Mouse (Mus musculus): ENCODE results near the gene Calhm3. TPM values are rescaled to one million over a fixed set of nuclear protein-coding genes. Genes with fewer than 3 reads are reported as not detected.
A peak's percentile ranks its signal among the peaks of the same experiment; 100 is the strongest.

Calhm3 gene
- total and polyA plus RNA-seq, 2 experiments from 2014 or later, result not detected

DNA sequence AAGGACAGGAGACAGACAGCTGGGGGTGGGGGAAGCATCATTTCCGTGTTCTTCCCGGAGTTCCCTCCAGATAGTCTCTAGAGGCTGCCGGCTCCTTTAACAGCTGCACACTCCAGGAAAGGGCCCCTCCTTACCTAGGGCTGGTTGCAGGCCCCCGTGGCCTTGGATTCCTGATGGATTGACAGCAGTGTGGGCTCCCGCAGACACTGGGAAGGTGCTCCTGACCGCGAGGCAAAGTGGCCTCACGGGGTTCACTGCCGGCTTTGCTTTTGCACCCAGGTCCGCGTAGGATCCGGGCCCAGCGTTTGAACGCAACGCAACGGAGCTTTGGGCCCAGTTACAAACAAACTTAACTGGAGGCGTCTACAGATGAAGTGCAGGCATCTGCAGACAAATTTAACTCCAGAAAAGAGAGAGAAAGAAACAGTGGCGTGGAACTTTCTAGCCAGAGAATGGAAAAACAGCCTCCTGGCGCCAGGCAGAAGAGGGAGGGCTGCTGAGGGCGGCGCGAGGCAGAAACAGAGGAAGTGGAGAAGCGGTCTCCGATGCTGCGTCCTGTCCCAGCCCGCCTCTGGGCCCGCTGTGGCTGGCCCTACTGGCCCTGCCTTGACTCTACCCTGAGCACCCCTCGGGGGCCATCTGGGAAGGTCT lies 19.7 kb downstream of the Calhm3 start, which contains the start of gene Calhm2:
Calhm2 (minus strand) TSS at position 524 of the 651 bp plus-strand sequence.
- peaks cover 14% of the 10 kb centered on the region for H3K4me1 ChIP-seq (ENCODE audit: control insufficient read depth, insufficient read depth)
- DNase-seq (ENCODE audit: low spot score) (peak; percentile 74), ATAC-seq (ENCODE audit: insufficient read depth, low read depth) (peak; percentile 78)
- H3K27ac ChIP-seq (ENCODE audit: low read depth), result peak within 1 kb of the TSS; percentile 78
- peak within 1 kb of the TSS; percentile 55 for H3K9ac ChIP-seq (replicated peaks; ENCODE audit: low read depth, low read length)
- H3K27me3 ChIP-seq (ENCODE audit: control insufficient read depth, insufficient read depth, low read length), result 0 out of 2 replicates have a peak, but pooled peaks cover 7% of the 10 kb centered on the region
- peak within 1 kb of the TSS; percentile 67 for H3K4me2 ChIP-seq (ENCODE audit: low read depth, low read length)
- H3K9me3 ChIP-seq (replicated peaks; ENCODE audit: control insufficient read depth, low read length), result no peaks in the 10 kb centered on the region
- no peak for TF ChIP-seq CTCF (IDR thresholded peaks at IDR 0.05; ENCODE audit: low read depth)
- no peak for TF ChIP-seq EP300 (IDR thresholded peaks at IDR 0.05; ENCODE audit: low read depth)
- H3K36me3 ChIP-seq (replicated peaks; ENCODE audit: control insufficient read depth, insufficient read depth, low read length), result peaks cover 12% of the 10 kb centered on the region
- WGBS, result 4% methylated on average over 28 of the region's 28 CpGs
- peak within 1 kb of the TSS; percentile 44 for H3K4me3 ChIP-seq (ENCODE audit: low read depth, low read length)

DNA sequence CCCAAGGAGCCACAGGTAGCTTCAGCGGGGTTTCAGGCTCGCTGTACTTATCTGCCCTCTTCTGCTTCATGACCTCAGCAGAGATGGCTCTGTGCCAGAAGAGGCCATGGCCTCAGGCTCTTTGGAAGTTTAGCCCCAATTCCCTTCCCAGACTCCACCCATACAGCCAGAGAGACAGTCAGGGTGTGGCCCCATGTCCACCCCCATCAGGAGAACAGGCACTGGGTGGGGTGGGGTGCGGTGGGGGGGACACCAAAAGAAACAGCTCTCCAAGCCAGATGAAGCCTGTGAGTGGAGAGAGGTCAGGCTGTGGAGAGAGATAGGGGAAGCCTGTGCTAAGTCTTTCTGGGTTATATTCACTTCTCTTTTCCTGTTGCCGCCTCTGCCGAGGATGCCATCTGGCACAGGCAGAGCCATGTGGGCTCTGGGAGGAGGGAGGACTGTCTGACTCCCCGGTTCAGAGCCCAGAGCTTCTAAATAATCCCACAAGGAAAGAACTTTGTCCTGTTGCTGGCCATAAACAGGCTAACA lies 20.4 kb downstream of the Calhm3 start:
- H3K27me3 ChIP-seq (ENCODE audit: control insufficient read depth, insufficient read depth, low read length), result 0 out of 2 replicates have a peak, but pooled peaks cover 7% of the 10 kb centered on the region
- peak overlapping the region; percentile 55; the same call in 1 of the 2 replicates for H3K9ac ChIP-seq (replicated peaks; ENCODE audit: low read depth, low read length)
- peaks cover 14% of the 10 kb centered on the region for H3K4me1 ChIP-seq (ENCODE audit: control insufficient read depth, insufficient read depth)
- H3K4me3 ChIP-seq (ENCODE audit: low read depth, low read length), result peak overlapping the region; percentile 44
- no peaks in the 10 kb centered on the region for H3K9me3 ChIP-seq (replicated peaks; ENCODE audit: control insufficient read depth, low read length)
- ATAC-seq (ENCODE audit: insufficient read depth, low read depth) (peak; percentile 39), DNase-seq (ENCODE audit: low spot score) (peak; percentile 66)
- peak overlapping the region; percentile 67 for H3K4me2 ChIP-seq (ENCODE audit: low read depth, low read length)
- TF ChIP-seq CTCF (IDR thresholded peaks at IDR 0.05; ENCODE audit: low read depth) (no peak), EP300 (IDR thresholded peaks at IDR 0.05; ENCODE audit: low read depth) (no peak)
- peak overlapping the region; percentile 78 for H3K27ac ChIP-seq (ENCODE audit: low read depth)
- H3K36me3 ChIP-seq (replicated peaks; ENCODE audit: control insufficient read depth, insufficient read depth, low read length), result peaks cover 20% of the 10 kb centered on the region
- 13% methylated on average over 6 of the region's 6 CpGs for WGBS

DNA sequence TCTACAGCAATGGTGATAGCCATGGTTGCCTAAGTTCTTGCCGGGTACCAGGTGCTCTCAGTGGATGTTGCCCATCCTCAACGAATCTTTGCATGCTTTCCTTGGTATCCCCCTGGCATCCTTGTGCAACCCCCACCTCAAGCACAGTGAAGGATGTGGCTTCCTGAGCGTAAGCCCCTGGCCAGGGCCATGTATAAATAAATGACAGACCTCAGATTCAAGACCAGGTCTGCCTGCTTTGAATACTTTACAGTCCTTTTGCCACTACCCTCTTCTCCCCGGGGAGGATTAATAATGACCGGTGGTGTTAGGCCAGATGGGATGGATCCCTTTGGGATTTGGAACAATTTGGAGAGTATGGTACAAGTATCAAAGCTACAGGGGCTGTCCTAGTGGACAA lies 21.4 kb downstream of the Calhm3 start:
- ATAC-seq (ENCODE audit: insufficient read depth, low read depth), result no peak
- 86% methylated on average over 5 of the region's 5 CpGs for WGBS
- no peak overlapping the region for H3K4me2 ChIP-seq (ENCODE audit: low read depth, low read length)

DNA sequence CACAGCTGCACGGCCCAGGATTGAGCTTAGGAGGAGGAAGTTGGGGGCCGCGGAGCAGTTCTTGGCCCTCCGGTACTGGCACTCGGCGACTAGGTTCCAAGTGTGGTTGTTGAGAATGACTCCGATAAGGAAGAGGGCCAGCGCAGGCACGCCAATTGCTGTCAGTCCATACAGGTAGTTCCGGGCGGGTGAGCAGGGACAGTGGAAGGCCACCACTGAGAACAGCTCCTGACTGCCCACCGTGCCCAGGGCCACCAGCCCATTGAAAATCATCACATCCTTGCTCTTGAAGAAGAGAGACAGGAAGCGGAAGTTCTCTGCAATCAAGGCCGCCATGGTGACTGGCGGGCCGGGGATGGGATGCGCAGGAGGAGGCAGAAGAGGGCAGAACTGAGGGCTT lies 22.0 kb downstream of the Calhm3 start:
- H3K9ac ChIP-seq (replicated peaks; ENCODE audit: low read depth, low read length), result no peak overlapping the region
- peaks cover 35% of the 10 kb centered on the region for H3K36me3 ChIP-seq (replicated peaks; ENCODE audit: control insufficient read depth, insufficient read depth, low read length)
- peaks cover 14% of the 10 kb centered on the region for H3K4me1 ChIP-seq (ENCODE audit: control insufficient read depth, insufficient read depth)
- TF ChIP-seq CTCF (IDR thresholded peaks at IDR 0.05; ENCODE audit: low read depth) (no peak), EP300 (IDR thresholded peaks at IDR 0.05; ENCODE audit: low read depth) (no peak)
- no peak for DNase-seq (ENCODE audit: low spot score)
- H3K27ac ChIP-seq (ENCODE audit: low read depth), result no peak overlapping the region
- WGBS, result 92% methylated on average over 17 of the region's 17 CpGs
- H3K4me3 ChIP-seq (ENCODE audit: low read depth, low read length), result no peak overlapping the region
- 0 out of 2 replicates have a peak, but pooled peaks cover 7% of the 10 kb centered on the region for H3K27me3 ChIP-seq (ENCODE audit: control insufficient read depth, insufficient read depth, low read length)
- no peaks in the 10 kb centered on the region for H3K9me3 ChIP-seq (replicated peaks; ENCODE audit: control insufficient read depth, low read length)
- H3K4me2 ChIP-seq (ENCODE audit: low read depth, low read length), result no peak overlapping the region
- no peak for ATAC-seq (ENCODE audit: insufficient read depth, low read depth)

More for the DNA sequence above, 21.4 kb downstream of the Calhm3 start:
- TF ChIP-seq CTCF (IDR thresholded peaks at IDR 0.05; ENCODE audit: low read depth) (no peak), EP300 (IDR thresholded peaks at IDR 0.05; ENCODE audit: low read depth) (no peak)
- peaks cover 29% of the 10 kb centered on the region for H3K36me3 ChIP-seq (replicated peaks; ENCODE audit: control insufficient read depth, insufficient read depth, low read length)
- 0 out of 2 replicates have a peak, but pooled peaks cover 7% of the 10 kb centered on the region for H3K27me3 ChIP-seq (ENCODE audit: control insufficient read depth, insufficient read depth, low read length)
- H3K9ac ChIP-seq (replicated peaks; ENCODE audit: low read depth, low read length), result no peak overlapping the region
- H3K27ac ChIP-seq (ENCODE audit: low read depth), result no peak overlapping the region
- H3K9me3 ChIP-seq (replicated peaks; ENCODE audit: control insufficient read depth, low read length), result no peaks in the 10 kb centered on the region
- H3K4me1 ChIP-seq (ENCODE audit: control insufficient read depth, insufficient read depth), result peaks cover 14% of the 10 kb centered on the region
- no peak overlapping the region for H3K4me3 ChIP-seq (ENCODE audit: low read depth, low read length)
- no peak for DNase-seq (ENCODE audit: low spot score)

DNA sequence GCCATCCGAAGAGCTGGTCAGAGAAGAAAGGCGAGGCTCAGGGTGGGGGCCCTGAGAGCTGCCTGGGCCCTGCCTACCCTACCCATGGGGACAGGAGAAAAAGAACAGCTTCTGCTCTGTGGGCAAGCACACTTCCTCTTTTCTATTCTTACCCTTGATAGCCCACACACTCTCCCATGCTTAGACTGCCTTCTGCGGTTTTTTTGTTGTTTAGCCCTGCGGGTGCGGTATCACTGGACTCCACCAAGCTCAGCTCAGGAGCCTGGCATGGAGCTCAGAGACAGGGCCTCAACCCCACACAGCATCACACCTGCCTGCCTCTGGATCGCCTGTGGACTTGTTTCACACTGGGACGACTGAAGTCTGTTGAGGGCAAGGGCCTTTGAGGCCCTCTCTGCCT lies 24.4 kb downstream of the Calhm3 start:
- H3K9me3 ChIP-seq (replicated peaks; ENCODE audit: control insufficient read depth, low read length), result no peaks in the 10 kb centered on the region
- H3K4me1 ChIP-seq (ENCODE audit: control insufficient read depth, insufficient read depth), result peaks cover 8% of the 10 kb centered on the region
- ATAC-seq (ENCODE audit: insufficient read depth, low read depth) (no peak), DNase-seq (ENCODE audit: low spot score) (no peak)
- no peak for TF ChIP-seq EP300 (IDR thresholded peaks at IDR 0.05; ENCODE audit: low read depth)
- TF ChIP-seq CTCF (IDR thresholded peaks at IDR 0.05; ENCODE audit: low read depth), result no peak
- no peak overlapping the region for H3K9ac ChIP-seq (replicated peaks; ENCODE audit: low read depth, low read length)
- peaks cover 60% of the 10 kb centered on the region for H3K36me3 ChIP-seq (replicated peaks; ENCODE audit: control insufficient read depth, insufficient read depth, low read length)
- no peak overlapping the region for H3K4me3 ChIP-seq (ENCODE audit: low read depth, low read length)
- no peaks in the 10 kb centered on the region for H3K27me3 ChIP-seq (ENCODE audit: control insufficient read depth, insufficient read depth, low read length)
- no peak overlapping the region for H3K4me2 ChIP-seq (ENCODE audit: low read depth, low read length)
- H3K27ac ChIP-seq (ENCODE audit: low read depth), result no peak overlapping the region
- 84% methylated on average over 7 of the region's 7 CpGs for WGBS
